Mouse (Mus musculus): ENCODE measurements at regions not wholly inside any gene's neighbourhood (a gene's known extent, or its start where the extent isn't known, plus 50 kb on each side); places are given as distances from the start of the nearest gene placed in this dataset.

GRCm38 (mm10) chr9:116316582-116317095 lies 141.5 kb upstream of the Tgfbr2 start:
- Histone ChIP-seq H3K27ac (replicated peaks) (no peak overlapping the region), H3K4me3 (no peak overlapping the region), H3K9me3 (no peaks in the 10 kb centered on the region), H3K4me1 (no peaks in the 10 kb centered on the region), H3K9ac (replicated peaks) (no peak overlapping the region), H3K27me3 (no peaks in the 10 kb centered on the region), H3K4me2 (replicated peaks) (no peak overlapping the region), H3K36me3 (no peaks in the 10 kb centered on the region)
- 83% methylated on average over 4 of the region's 4 CpGs for WGBS
- ATAC-seq (replicated peaks): no peak

DNA sequence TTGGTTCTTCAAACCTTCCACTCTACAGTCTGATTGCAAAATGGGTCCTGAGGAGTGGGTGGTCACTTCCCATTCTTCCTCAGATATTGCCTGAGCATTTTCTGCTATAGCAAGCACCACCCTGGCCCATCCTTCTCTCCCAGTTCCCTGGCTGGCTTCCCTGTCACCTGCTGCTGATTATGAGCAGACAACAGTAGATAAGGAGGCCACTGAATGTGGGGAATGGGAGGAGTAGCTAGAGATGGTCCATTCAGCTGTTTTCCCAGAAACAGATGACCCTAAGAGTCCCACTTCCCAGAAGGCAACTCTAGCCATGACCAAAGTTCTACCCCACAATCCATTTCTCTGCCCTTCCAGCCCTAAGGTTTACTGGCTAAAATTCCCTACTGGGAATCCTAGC lies 139.6 kb upstream of the Tgfbr2 start:
- Histone ChIP-seq H3K36me3 (no peaks in the 10 kb centered on the region), H3K27me3 (no peaks in the 10 kb centered on the region), H3K4me1 (no peaks in the 10 kb centered on the region), H3K9ac (replicated peaks) (no peak overlapping the region), H3K4me2 (replicated peaks) (no peak overlapping the region), H3K27ac (replicated peaks) (no peak overlapping the region), H3K4me3 (no peak overlapping the region), H3K9me3 (no peaks in the 10 kb centered on the region)
- ATAC-seq (replicated peaks): no peak

DNA sequence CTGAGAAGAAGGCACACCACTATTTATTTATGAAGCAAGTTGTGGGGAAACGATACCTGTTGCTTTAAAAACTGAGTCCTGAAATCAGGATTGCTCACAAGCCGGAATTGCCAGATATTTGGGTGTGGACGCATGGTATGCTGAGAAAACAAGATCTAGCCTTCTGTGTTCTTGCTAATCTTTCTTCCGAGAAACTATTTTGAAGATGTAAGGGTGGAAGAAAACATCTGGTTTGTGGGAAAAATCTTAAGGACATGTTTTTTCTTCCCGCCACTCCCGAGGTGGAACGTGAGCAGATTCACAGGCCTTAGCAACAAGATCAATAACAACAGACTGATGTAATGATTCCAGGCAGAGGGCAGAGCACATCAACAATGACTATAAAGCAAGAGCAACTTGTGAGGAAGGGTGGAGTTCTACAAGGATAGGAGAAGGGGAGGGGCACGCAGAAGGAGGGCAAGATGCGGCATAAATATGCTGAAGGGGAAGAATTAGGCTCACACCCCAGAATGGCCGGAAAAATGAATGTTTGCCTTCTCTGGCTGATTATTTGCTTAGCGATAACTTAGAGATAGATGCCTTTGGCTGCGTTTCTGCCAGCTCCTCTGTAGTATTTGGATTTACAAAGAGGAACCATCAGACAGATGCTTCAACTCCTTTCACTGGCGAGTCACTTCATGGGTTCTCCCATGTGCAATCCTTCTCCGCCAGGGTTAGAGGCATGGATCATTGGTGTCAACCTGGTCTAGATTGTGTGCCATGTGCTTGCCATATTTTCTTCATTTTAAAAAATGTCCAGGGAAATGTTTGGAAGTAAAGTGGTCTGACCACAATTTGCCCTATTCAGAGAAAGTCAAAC lies 139.0 kb upstream of the Tgfbr2 start:
- ATAC-seq (replicated peaks): no peak

DNA sequence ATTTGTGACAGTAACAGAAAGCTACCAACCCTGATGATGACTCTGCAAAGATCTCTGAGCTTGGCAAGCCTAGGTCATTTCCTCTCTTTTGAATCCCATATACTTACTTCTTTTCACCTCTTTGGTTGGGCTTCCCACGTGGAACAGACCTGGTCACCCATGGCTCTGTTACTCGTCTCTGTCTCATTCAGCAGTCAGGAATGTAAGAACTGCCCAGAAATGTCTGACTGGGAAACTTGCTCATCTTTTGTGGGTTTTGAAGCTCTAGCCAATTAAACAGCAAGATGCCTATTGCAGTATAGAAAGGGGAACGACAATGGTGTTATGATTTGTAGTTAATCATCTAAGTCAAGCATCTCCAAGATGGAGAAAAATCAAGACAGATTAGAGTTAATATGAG lies 136.2 kb upstream of the Tgfbr2 start:
- H3K27ac ChIP-seq (replicated peaks): no peak overlapping the region
- no peak overlapping the region for H3K9ac ChIP-seq (replicated peaks)
- no peaks in the 10 kb centered on the region for H3K27me3 ChIP-seq
- WGBS: 77% methylated on average over 3 of the region's 3 CpGs
- no peaks in the 10 kb centered on the region for H3K36me3 ChIP-seq
- H3K4me2 ChIP-seq (replicated peaks): no peak overlapping the region
- no peak for ATAC-seq (replicated peaks)
- H3K4me3 ChIP-seq: no peak overlapping the region
- H3K4me1 ChIP-seq: no peaks in the 10 kb centered on the region
- no peaks in the 10 kb centered on the region for H3K9me3 ChIP-seq

More for the DNA sequence above, 139.0 kb upstream of the Tgfbr2 start:
- no peaks in the 10 kb centered on the region for H3K27me3 ChIP-seq
- WGBS: 93% methylated on average over 14 of the region's 14 CpGs
- H3K9me3 ChIP-seq: no peaks in the 10 kb centered on the region
- H3K4me3 ChIP-seq: no peak overlapping the region
- H3K36me3 ChIP-seq: no peaks in the 10 kb centered on the region
- no peak overlapping the region for H3K27ac ChIP-seq (replicated peaks)
- H3K4me1 ChIP-seq: no peaks in the 10 kb centered on the region
- H3K9ac ChIP-seq (replicated peaks): no peak overlapping the region
- H3K4me2 ChIP-seq (replicated peaks): no peak overlapping the region

- H3K4me3 ChIP-seq: no peak overlapping the region
- ATAC-seq (replicated peaks): no peak
- H3K9ac ChIP-seq (replicated peaks): no peak overlapping the region
- WGBS: 88% methylated on average over 2 of the region's 2 CpGs
- no peaks in the 10 kb centered on the region for H3K4me1 ChIP-seq
- H3K36me3 ChIP-seq: no peaks in the 10 kb centered on the region
- H3K27ac ChIP-seq (replicated peaks): no peak overlapping the region
- no peaks in the 10 kb centered on the region for H3K27me3 ChIP-seq
- H3K4me2 ChIP-seq (replicated peaks): no peak overlapping the region
- no peaks in the 10 kb centered on the region for H3K9me3 ChIP-seq
Measured at GRCm38 (mm10) chr9:116301602-116302001, 126.4 kb upstream of the Tgfbr2 start.

- Histone ChIP-seq H3K9ac (replicated peaks) (no peak overlapping the region), H3K4me3 (no peak overlapping the region), H3K36me3 (no peaks in the 10 kb centered on the region), H3K27ac (replicated peaks) (no peak overlapping the region), H3K4me1 (no peaks in the 10 kb centered on the region), H3K9me3 (no peaks in the 10 kb centered on the region), H3K27me3 (no peaks in the 10 kb centered on the region), H3K4me2 (replicated peaks) (no peak overlapping the region)
- 8% methylated on average over 4 of the region's 4 CpGs for WGBS
- ATAC-seq (replicated peaks): no peak
Measured at GRCm38 (mm10) chr9:116298791-116299190, 123.6 kb upstream of the Tgfbr2 start.

GRCm38 (mm10) chr9:116296349-116296748 lies 121.2 kb upstream of the Tgfbr2 start:
- Histone ChIP-seq H3K9me3 (no peaks in the 10 kb centered on the region), H3K4me1 (no peaks in the 10 kb centered on the region), H3K4me2 (replicated peaks) (no peak overlapping the region), H3K27me3 (no peaks in the 10 kb centered on the region), H3K36me3 (no peaks in the 10 kb centered on the region), H3K27ac (replicated peaks) (no peak overlapping the region), H3K4me3 (no peak overlapping the region), H3K9ac (replicated peaks) (no peak overlapping the region)
- no peak for ATAC-seq (replicated peaks)
- 95% methylated on average over 7 of the region's 7 CpGs for WGBS

- Histone ChIP-seq H3K27ac (replicated peaks) (no peak overlapping the region), H3K9ac (replicated peaks) (no peak overlapping the region), H3K4me3 (no peak overlapping the region), H3K4me2 (replicated peaks) (no peak overlapping the region), H3K9me3 (no peaks in the 10 kb centered on the region), H3K4me1 (no peaks in the 10 kb centered on the region), H3K36me3 (no peaks in the 10 kb centered on the region), H3K27me3 (no peaks in the 10 kb centered on the region)
- no peak for ATAC-seq (replicated peaks)
- WGBS: 80% methylated on average over 3 of the region's 3 CpGs
Measured at GRCm38 (mm10) chr9:116294073-116294472, 118.9 kb upstream of the Tgfbr2 start.

DNA sequence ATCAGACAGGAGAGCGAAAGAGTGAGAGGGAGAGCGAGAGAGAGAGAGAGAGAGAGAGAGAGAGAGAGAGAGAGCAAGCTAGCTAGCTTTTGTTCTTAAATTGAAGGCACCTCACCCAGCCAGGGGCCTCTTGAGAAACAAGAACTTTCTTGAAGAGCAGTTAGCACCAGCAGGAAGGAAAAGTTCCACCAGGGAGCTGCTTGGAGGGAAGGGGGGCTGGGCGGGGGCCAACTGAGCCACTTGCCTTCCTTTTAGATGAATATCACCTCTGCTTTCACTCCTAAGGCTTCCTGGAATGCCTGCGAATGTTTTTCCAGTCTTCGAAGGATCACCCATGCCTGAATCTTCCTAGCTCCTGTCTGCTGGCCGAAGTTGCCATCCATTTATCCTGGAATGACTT lies 118.0 kb upstream of the Tgfbr2 start:
- Histone ChIP-seq H3K36me3 (no peaks in the 10 kb centered on the region), H3K9me3 (no peaks in the 10 kb centered on the region), H3K9ac (replicated peaks) (no peak overlapping the region), H3K4me2 (replicated peaks) (no peak overlapping the region), H3K27me3 (no peaks in the 10 kb centered on the region), H3K27ac (replicated peaks) (no peak overlapping the region), H3K4me1 (no peaks in the 10 kb centered on the region), H3K4me3 (no peak overlapping the region)
- 87% methylated on average over 6 of the region's 6 CpGs for WGBS
- ATAC-seq (replicated peaks): no peak

DNA sequence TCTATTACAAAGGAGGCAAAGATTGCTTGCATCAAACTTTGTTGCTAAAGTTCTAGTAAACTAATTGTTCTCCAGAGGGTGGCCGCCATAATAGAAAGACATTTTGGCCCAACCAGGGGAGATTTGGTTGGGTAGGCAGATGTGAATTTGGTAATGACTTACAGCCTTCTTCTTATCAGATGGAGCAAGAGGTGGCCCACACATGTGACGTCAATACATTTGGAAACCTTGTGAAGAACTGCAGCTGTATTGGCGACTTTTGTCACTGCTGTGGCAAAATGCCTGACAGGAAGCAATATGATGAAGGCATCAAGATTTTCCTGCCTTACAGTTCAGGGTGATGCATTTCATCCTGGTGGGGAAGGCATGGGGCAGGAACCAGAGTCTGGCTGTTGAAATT lies 116.5 kb upstream of the Tgfbr2 start:
- WGBS: 89% methylated on average over 3 of the region's 3 CpGs
- Histone ChIP-seq H3K4me1 (no peaks in the 10 kb centered on the region), H3K9ac (replicated peaks) (no peak overlapping the region), H3K9me3 (no peaks in the 10 kb centered on the region), H3K4me2 (replicated peaks) (no peak overlapping the region), H3K27me3 (no peaks in the 10 kb centered on the region), H3K4me3 (no peak overlapping the region), H3K36me3 (no peaks in the 10 kb centered on the region), H3K27ac (replicated peaks) (no peak overlapping the region)
- ATAC-seq (replicated peaks): no peak

DNA sequence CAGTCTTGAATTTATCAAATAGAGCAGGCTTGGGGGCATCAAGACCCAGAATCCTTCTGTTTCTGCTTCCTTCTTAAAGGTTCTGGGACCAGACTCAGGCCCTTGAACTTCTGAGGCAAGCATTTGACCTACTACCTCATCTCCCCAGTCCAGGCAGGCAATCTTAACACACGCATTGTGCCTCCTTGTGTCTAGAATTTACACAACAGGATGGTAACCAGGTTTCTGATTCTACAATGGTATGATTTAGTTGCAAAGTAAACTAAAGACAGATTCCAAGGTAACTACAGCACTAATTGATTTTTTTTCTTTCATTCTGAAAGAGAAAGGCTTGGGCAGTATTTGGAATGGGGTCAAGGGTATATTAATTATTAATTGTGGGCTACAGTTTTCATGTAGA lies 115.7 kb upstream of the Tgfbr2 start:
- no peaks in the 10 kb centered on the region for H3K36me3 ChIP-seq
- no peaks in the 10 kb centered on the region for H3K4me1 ChIP-seq
- H3K27me3 ChIP-seq: no peaks in the 10 kb centered on the region
- H3K4me3 ChIP-seq: no peak overlapping the region
- no peak overlapping the region for H3K27ac ChIP-seq (replicated peaks)
- no peak for ATAC-seq (replicated peaks)
- H3K9ac ChIP-seq (replicated peaks): no peak overlapping the region
- WGBS: 87% methylated on average over 1 of the region's 1 CpGs
- no peaks in the 10 kb centered on the region for H3K9me3 ChIP-seq
- no peak overlapping the region for H3K4me2 ChIP-seq (replicated peaks)

GRCm38 (mm10) chr9:116285691-116286431 lies 110.7 kb upstream of the Tgfbr2 start:
- H3K4me2 ChIP-seq (replicated peaks): no peak overlapping the region
- no peak overlapping the region for H3K4me3 ChIP-seq
- H3K27me3 ChIP-seq: no peaks in the 10 kb centered on the region
- no peaks in the 10 kb centered on the region for H3K36me3 ChIP-seq
- no peak for ATAC-seq (replicated peaks)
- no peaks in the 10 kb centered on the region for H3K9me3 ChIP-seq
- H3K4me1 ChIP-seq: no peaks in the 10 kb centered on the region
- 79% methylated on average over 11 of the region's 11 CpGs for WGBS
- H3K27ac ChIP-seq (replicated peaks): no peak overlapping the region
- H3K9ac ChIP-seq (replicated peaks): no peak overlapping the region

All from forebrain, embryonic 15.5 days (tissue).